Mouse (Mus musculus) T-cell, adult 2 months (primary cell): ENCODE data around the gene Dock10.

Experiments
- DNase-seq: peaks from one replicate; pipeline ENCODE4 v3.0.0; 2022; ENCODE audit warnings: low spot score

The Dock10 gene

GRCm38 (mm10) chr1:80613395-80614011 is 144.8 kb downstream of the Dock10 start:
- no peak for DNase-seq

GRCm38 (mm10) chr1:80607546-80607945 is 150.8 kb downstream of the Dock10 start:
- DNase-seq: no peak

- DNase-seq: no peak
These were observed 152.1 kb downstream of the Dock10 start for GRCm38 (mm10) chr1:80606131-80606754.

GRCm38 (mm10) chr1:80604332-80604731 is 154.0 kb downstream of the Dock10 start:
- no peak for DNase-seq

GRCm38 (mm10) chr1:80603081-80603480 is 155.2 kb downstream of the Dock10 start:
- DNase-seq: no peak

GRCm38 (mm10) chr1:80583281-80583680 is 175.0 kb downstream of the Dock10 start:
- DNase-seq: no peak

GRCm38 (mm10) chr1:80582186-80582585 is 176.1 kb downstream of the Dock10 start:
- DNase-seq: no peak

GRCm38 (mm10) chr1:80576898-80577297 is 181.4 kb downstream of the Dock10 start:
- peak; percentile 52 for DNase-seq

- DNase-seq: no peak
These were observed 201.9 kb downstream of the Dock10 start for GRCm38 (mm10) chr1:80556446-80556845.

GRCm38 (mm10) chr1:80541522-80541921 is 216.8 kb downstream of the Dock10 start:
- DNase-seq: no peak

GRCm38 (mm10) chr1:80522197-80522596 is 236.1 kb downstream of the Dock10 start:
- peak; percentile 31 for DNase-seq

GRCm38 (mm10) chr1:80520456-80520855 is 237.9 kb downstream of the Dock10 start:
- no peak for DNase-seq

GRCm38 (mm10) chr1:80519893-80520292 is 238.4 kb downstream of the Dock10 start:
- no peak for DNase-seq

GRCm38 (mm10) chr1:80515836-80516235 is 242.5 kb downstream of the Dock10 start:
- no peak for DNase-seq

GRCm38 (mm10) chr1:80512210-80512948 is 245.9 kb downstream of the Dock10 start:
- no peak for DNase-seq

- DNase-seq: no peak
These were observed 253.6 kb downstream of the Dock10 start for GRCm38 (mm10) chr1:80504757-80505156.

GRCm38 (mm10) chr1:80504081-80504480 is 254.2 kb downstream of the Dock10 start:
- DNase-seq: no peak

- DNase-seq: no peak
These were observed 255.7 kb downstream of the Dock10 start for GRCm38 (mm10) chr1:80502456-80503165.

- DNase-seq: no peak
These were observed 259.1 kb downstream of the Dock10 start for GRCm38 (mm10) chr1:80499264-80499663.

GRCm38 (mm10) chr1:80496360-80496759 is 262.0 kb downstream of the Dock10 start:
- no peak for DNase-seq

- no peak for DNase-seq
These were observed 274.9 kb downstream of the Dock10 start for GRCm38 (mm10) chr1:80483419-80483818.

- DNase-seq: no peak
These were observed 283.4 kb downstream of the Dock10 start for GRCm38 (mm10) chr1:80474942-80475341.

GRCm38 (mm10) chr1:80472395-80472794 is 285.9 kb downstream of the Dock10 start:
- DNase-seq: no peak
